ENCODE assay signal across 13 mouse cellular contexts in the genomic region with DNA sequence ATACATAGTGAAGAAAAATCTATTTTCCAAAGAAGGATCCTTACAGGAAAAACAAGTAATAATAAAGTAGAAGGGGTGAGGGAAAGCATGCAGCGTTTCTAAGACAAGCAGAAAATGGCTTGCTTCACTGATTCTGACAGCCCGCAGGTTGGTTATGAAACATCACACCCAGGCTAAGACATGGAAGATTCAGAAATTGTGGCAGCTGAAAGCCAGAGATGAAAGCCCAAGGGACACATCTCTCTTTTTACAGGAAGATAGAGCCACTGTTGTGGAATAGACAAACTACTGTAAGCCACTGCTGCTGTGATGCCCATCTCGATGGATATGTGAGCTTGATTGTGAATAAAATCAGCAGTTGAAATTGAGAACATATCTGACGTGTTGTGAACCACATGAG. TPM values are rescaled to one million over a fixed set of nuclear protein-coding genes. Genes with fewer than 3 reads are reported as not detected.
"Had no signal": no experiment of that assay in that cellular context is flagged by ENCODE, and none has a peak within 500 bp of the region (broad histone marks: within the 10 kb centered on the region; RNA-seq: fewer than 3 reads in every experiment).

No protein-coding gene starts in this region.

- H3K4me2 ChIP-seq: limb, embryonic 13.5 days; midbrain, embryonic 12.5 days; neural tube, embryonic 15.5 days had no signal

- H3K9ac ChIP-seq: limb, embryonic 13.5 days; liver, embryonic 14.5 days; midbrain, embryonic 12.5 days; neural tube, embryonic 15.5 days had no signal

- DNase-seq: kidney, adult 11 months; kidney, adult 9 months; kidney, postnatal 36 days; layer of hippocampus, adult 9-11 months; left cerebral cortex, postnatal 4 days; lung, adult 18-20 months; thymus, postnatal 36 days had no signal

- H3K4me3 ChIP-seq: limb, embryonic 13.5 days; midbrain, embryonic 12.5 days; myocyte; neural tube, embryonic 15.5 days had no signal

- H3K27ac ChIP-seq: kidney, postnatal 0 days; limb, embryonic 13.5 days; liver, embryonic 14.5 days; midbrain, embryonic 12.5 days; neural tube, embryonic 15.5 days had no signal

- H3K9me3 ChIP-seq: limb, embryonic 13.5 days; midbrain, embryonic 12.5 days; neural tube, embryonic 15.5 days had no signal

- H3K36me3 ChIP-seq: limb, embryonic 13.5 days; midbrain, embryonic 12.5 days; neural tube, embryonic 15.5 days had no signal

- H3K27me3 ChIP-seq: limb, embryonic 13.5 days; midbrain, embryonic 12.5 days; neural tube, embryonic 15.5 days had no signal

- H3K4me1 ChIP-seq: midbrain, embryonic 12.5 days; neural tube, embryonic 15.5 days had no signal

RNA-seq across cellular contexts. Expression of gene Kcnq5, which starts 20.9 kb away (rescaled TPM):
- polyA plus RNA-seq: myocyte had no signal
